Mouse (Mus musculus) heart, postnatal 0 days (tissue): ENCODE results near the gene Ralgapb.

Experiments
- CTCF ChIP-seq: IDR thresholded peaks from 2 replicates; pipeline ENCODE4 v1.5.1; 2016; ENCODE audit warnings: antibody characterized with exemption, control low read depth, low read depth
- EP300 ChIP-seq: IDR thresholded peaks from 2 replicates; pipeline ENCODE4 v1.6.1; 2016; ENCODE audit warnings: antibody characterized with exemption, low read depth

- TF ChIP-seq CTCF, result no peak
- TF ChIP-seq EP300, result no peak
Observed at GRCm38 (mm10) chr2:158445814-158446213, 36.2 kb downstream of the Ralgapb start.
